Mouse (Mus musculus): ENCODE measurements around the gene Pramel5.
"Not testable (repeated sequence)": the region's sequence is repeated elsewhere in the genome, so short reads cannot be mapped to it uniquely, and the experiment has no call there.

Pramel5 gene

DNA sequence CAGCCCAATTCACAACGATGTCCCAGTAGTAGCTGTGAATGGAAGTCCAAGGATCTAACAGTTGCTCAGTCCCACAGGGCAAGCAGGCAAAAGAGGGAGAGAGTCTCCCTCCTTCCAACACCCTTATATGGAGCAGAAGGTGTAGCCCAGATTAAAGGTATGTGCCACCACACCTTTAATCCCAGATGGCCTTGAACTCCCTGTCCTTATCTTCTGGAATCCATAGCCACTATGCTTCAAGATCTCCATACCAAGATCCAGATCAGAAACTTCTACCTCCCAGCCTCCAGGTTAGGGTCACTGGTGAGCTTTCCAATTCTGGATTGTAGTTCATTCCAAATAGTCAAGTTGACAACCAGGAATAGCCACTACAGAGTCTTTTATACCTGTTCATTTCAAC, at the start of gene Pramel5:
Gene Pramel5, minus strand, starts transcription at position 101 of the 400 bp plus-strand sequence.
- not testable (repeated sequence) for DNase-seq (ENCODE audit: low spot score)

DNA sequence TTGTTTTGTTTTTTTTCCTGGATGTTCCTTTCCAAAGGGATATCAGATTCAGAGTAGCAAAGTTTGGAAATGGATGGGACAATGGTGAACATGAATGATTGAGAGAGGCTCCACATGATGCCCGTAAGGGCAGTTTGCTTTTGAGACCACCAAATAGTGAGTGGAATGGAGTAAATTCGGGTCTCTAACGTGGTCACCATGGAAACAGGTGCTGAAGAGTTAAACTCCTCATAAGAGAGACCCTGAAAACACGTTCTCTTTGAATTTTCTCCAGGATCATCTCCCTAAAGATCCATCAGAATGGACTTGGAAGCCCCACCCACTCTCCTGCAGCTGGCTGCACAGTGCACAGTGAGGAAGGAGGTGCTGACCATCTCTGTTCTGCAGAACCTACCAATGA, 49.7 kb upstream of the Pramel5 start, which contains the start of gene Gm13128:
Gene Gm13128, plus strand, starts transcription at position 301 of the 400 bp plus-strand sequence.
- not testable (repeated sequence) for DNase-seq (ENCODE audit: low spot score)

DNA sequence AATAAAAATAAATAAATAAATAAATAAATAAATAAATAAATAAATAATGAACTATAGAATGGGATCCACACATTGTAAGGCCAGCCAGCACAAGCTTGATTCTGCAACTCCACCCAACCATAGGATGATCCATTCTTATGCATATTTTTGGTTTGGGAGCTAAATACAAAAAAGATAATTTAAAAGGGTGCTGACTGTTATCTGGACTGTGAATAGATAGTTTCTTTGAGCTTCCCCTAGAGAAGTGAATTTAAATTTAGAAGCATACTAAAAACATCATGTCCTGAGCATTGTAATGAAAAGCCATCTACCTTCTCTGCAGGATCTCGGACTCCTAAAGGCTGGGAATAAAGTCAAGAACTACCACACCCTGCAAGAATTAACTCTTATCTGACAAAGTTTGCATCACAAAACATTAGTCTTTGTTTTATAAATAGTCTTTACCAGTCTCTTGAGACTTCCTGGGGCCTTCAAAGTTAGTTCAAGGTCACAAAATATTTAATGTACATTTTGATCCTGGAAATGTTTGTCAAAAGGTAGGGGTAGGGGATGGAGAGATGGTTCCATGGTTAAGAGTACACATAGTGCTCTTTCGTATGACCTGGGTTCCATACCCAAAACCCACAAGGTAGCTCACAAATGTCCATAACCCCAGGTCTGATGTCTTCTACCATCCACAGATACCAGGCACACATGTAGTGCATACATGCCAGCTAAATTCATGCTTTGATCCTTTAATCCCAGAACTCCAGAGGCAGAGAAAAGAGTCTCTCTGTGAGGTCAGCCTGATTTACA, 32.6 kb upstream of the Pramel5 start:
- DNase-seq (ENCODE audit: low spot score): not testable (repeated sequence)

DNA sequence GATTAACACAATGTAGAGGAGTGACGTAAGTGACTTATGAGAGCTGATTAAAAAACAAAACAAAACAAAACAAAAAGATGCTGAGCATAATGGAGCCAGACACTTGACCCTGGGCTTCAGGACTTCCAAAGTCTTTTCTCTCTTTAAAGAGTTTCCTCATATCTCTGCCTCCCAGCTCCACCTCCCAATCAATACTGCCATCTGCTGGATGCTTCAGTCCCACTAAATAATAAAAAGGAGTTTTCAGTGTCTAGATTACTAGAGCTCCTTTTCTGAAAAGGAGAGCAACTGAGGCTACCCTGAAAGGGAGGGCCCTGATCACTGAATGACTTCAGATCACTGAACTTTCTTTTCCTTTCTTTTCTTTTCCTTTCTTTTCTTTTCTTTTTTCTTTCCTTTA, 19.1 kb upstream of the Pramel5 start:
- DNase-seq (ENCODE audit: low spot score): not testable (repeated sequence)

DNA sequence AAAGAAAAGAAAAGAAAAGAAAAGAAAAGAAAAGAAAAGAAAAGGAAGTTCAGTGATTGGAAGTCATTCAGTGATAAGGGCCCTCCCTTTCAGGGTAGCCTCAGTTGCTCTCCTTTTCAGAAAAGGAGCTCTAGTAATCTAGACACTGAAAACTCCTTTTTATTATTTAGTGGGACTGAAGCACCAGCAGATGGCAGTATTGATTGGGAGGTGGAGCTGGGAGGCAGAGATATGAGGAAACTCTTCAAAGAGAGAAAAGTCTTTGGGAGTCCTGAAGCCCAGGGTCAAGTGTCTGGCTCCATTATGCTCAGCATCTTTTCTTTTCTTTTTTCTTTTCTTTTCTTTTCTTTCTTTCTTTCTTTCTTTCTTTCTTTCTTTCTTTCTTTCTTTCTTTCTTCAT, 25.5 kb downstream of the Pramel5 start:
- DNase-seq (ENCODE audit: low spot score): not testable (repeated sequence)
